8 mouse cellular contexts compared by ENCODE assay signal in genomic region chr12:16896073-16896789, GRCm38 (mm10). TPM values are rescaled to one million over a fixed set of nuclear protein-coding genes. Genes with fewer than 3 reads are reported as not detected.
DNase-seq lines count a peak whose midpoint lies in the region; ATAC-seq and TF ChIP-seq lines count a peak whose summit lies in the region.

No protein-coding gene starts in this region.

- peak overlapping the region; percentile 93 for H3K9ac ChIP-seq in embryonic facial prominence, embryonic 14.5 days (ENCODE audit: low read depth, low read length)
- H3K9ac ChIP-seq in hindbrain, embryonic 16.5 days (ENCODE audit: low read depth, low read length): peak overlapping the region; percentile 89
- peak overlapping the region; percentile 79 for H3K9ac ChIP-seq in midbrain, embryonic 15.5 days

- 16% methylated on average over 8 of the region's 8 CpGs for WGBS in embryonic facial prominence, embryonic 14.5 days
- 18% methylated on average over 8 of the region's 8 CpGs for WGBS in hindbrain, embryonic 16.5 days
- WGBS in midbrain, embryonic 15.5 days: 18% methylated on average over 8 of the region's 8 CpGs

- H3K27ac ChIP-seq in embryonic facial prominence, embryonic 14.5 days (replicated peaks; ENCODE audit: low read depth, low read length): peak overlapping the region; percentile 95
- H3K27ac ChIP-seq in hindbrain, embryonic 16.5 days (ENCODE audit: low read depth, low read length): peak overlapping the region; percentile 94; the same call in 1 of the 2 replicates
- 0 out of 2 replicates have a peak overlapping the region, but pooled peaks have one; percentile 95 for H3K27ac ChIP-seq in midbrain, embryonic 15.5 days

- H3K36me3 ChIP-seq in E14TG2a.4 (ENCODE audit: insufficient read depth, low read length): no peaks in the 10 kb centered on the region
- no peaks in the 10 kb centered on the region for H3K36me3 ChIP-seq in embryonic facial prominence, embryonic 14.5 days (ENCODE audit: control insufficient read depth, insufficient read depth, low read length)
- H3K36me3 ChIP-seq in hindbrain, embryonic 16.5 days (ENCODE audit: control insufficient read depth, insufficient read depth, low read length): no peaks in the 10 kb centered on the region
- H3K36me3 ChIP-seq in midbrain, embryonic 15.5 days (replicated peaks): no peaks in the 10 kb centered on the region

- no peak for ATAC-seq in embryonic facial prominence, embryonic 14.5 days (ENCODE audit: low read depth)
- ATAC-seq in hindbrain, embryonic 16.5 days: no peak
- no peak for ATAC-seq in midbrain, embryonic 15.5 days (replicated peaks)

- no peak for TF ChIP-seq CTCF in E14TG2a.4 (conservative IDR thresholded peaks at IDR 0.05; ENCODE audit: low read length)

- peaks cover 66% of the 10 kb centered on the region for H3K4me1 ChIP-seq in E14TG2a.4 (replicated peaks; ENCODE audit: low read depth, low read length)
- H3K4me1 ChIP-seq in embryonic facial prominence, embryonic 14.5 days (ENCODE audit: control insufficient read depth, insufficient read depth, low read length): peaks cover 21% of the 10 kb centered on the region
- peaks cover 19% of the 10 kb centered on the region for H3K4me1 ChIP-seq in hindbrain, embryonic 16.5 days (ENCODE audit: control insufficient read depth, insufficient read depth, low read depth, low read length)
- H3K4me1 ChIP-seq in midbrain, embryonic 15.5 days: peaks cover 31% of the 10 kb centered on the region

- H3K9me3 ChIP-seq in E14TG2a.4 (ENCODE audit: low read length): no peaks in the 10 kb centered on the region
- H3K9me3 ChIP-seq in embryonic facial prominence, embryonic 14.5 days (ENCODE audit: control insufficient read depth, low read length): no peaks in the 10 kb centered on the region
- H3K9me3 ChIP-seq in hindbrain, embryonic 16.5 days (ENCODE audit: control insufficient read depth, low read length): no peaks in the 10 kb centered on the region
- H3K9me3 ChIP-seq in midbrain, embryonic 15.5 days: no peaks in the 10 kb centered on the region

- H3K4me3 ChIP-seq in E14TG2a.4 (replicated peaks; ENCODE audit: low read length): peak overlapping the region; percentile 90
- peak overlapping the region; percentile 88 for H3K4me3 ChIP-seq in embryonic facial prominence, embryonic 14.5 days (ENCODE audit: low read depth, low read length)
- H3K4me3 ChIP-seq in hindbrain, embryonic 16.5 days (ENCODE audit: low read length): peak overlapping the region; percentile 82
- peak overlapping the region; percentile 72 for H3K4me3 ChIP-seq in midbrain, embryonic 15.5 days

- H3K27me3 ChIP-seq in E14TG2a.4 (ENCODE audit: insufficient read depth, low read length): no peaks in the 10 kb centered on the region
- H3K27me3 ChIP-seq in embryonic facial prominence, embryonic 14.5 days (replicated peaks; ENCODE audit: control insufficient read depth, insufficient read depth, low read length): no peaks in the 10 kb centered on the region
- no peaks in the 10 kb centered on the region for H3K27me3 ChIP-seq in hindbrain, embryonic 16.5 days (replicated peaks; ENCODE audit: control insufficient read depth, insufficient read depth, low read length)
- no peaks in the 10 kb centered on the region for H3K27me3 ChIP-seq in midbrain, embryonic 15.5 days (replicated peaks)

- DNase-seq in embryo, embryonic 10.5 days (ENCODE audit: low spot score): peak; percentile 39
- DNase-seq in embryo, embryonic 9.5 days (ENCODE audit: extremely low spot score): no peak
- DNase-seq in embryonic facial prominence, embryonic 14.5 days (ENCODE audit: low spot score): no peak
- no peak for DNase-seq in layer of hippocampus, adult 9-11 months
- DNase-seq in gastrocnemius, adult 8-10 months (ENCODE audit: low spot score in 2 of 2): no peak

- H3K4me2 ChIP-seq in embryonic facial prominence, embryonic 14.5 days (ENCODE audit: low read depth, low read length): peak overlapping the region; percentile 81
- H3K4me2 ChIP-seq in hindbrain, embryonic 16.5 days (ENCODE audit: low read length): peak overlapping the region; percentile 58
- H3K4me2 ChIP-seq in midbrain, embryonic 15.5 days: peak overlapping the region; percentile 88

RNA-seq across cellular contexts. Expression of gene Rock2, which starts 1.5 kb away (rescaled TPM):
- 19.6 and 23.5 TPM in 2 replicates for polyA plus RNA-seq in embryonic facial prominence, embryonic 14.5 days (2014; fragmentation: Nextera tagmentation; extraction: Ambion mirVana)
- polyA plus RNA-seq in hindbrain, embryonic 16.5 days (2015; fragmentation: Nextera tagmentation; extraction: Ambion mirVana): 9.6 and 10.9 TPM in 2 replicates
- 14.9 and 15.6 TPM in 2 replicates for polyA plus RNA-seq in midbrain, embryonic 15.5 days (2015; fragmentation: Nextera tagmentation; extraction: Ambion mirVana)
- 100 to 1,000 TPM in 1 of 4 experiments, 10 to 100 TPM in 3; 76.4 to 106 (median 80.8) TPM for total RNA-seq in gastrocnemius, adult 8-10 months (2022)
